Mouse (Mus musculus): ENCODE results near the gene Sema4b. TPM values are rescaled to one million over a fixed set of nuclear protein-coding genes. Genes with fewer than 3 reads are reported as not detected.

Gene Sema4b
- total and polyA plus RNA-seq, 3 experiments, result 1.5 to 9.4 (median 6.7) TPM

GRCm38 (mm10) chr7:80183969-80184368, 2.7 kb upstream of the Sema4b start:
- Histone ChIP-seq H3K27ac (ENCODE audit: insufficient read depth, low read depth) (no peak overlapping the region), H3K4me1 (ENCODE audit: control insufficient read depth in 1 of 2, insufficient read depth in 2 of 2) (peaks cover 13 to 60% of the 10 kb centered on the region in 2 experiments), H3K27me3 (replicated peaks) (no peaks in the 10 kb centered on the region), H3K4me2 (ENCODE audit: insufficient read depth, low read depth, poor library complexity, severe bottlenecking) (no peak overlapping the region), H3K79me2 (replicated peaks; ENCODE audit: control insufficient read depth, extremely low read depth, insufficient read depth, poor library complexity, severe bottlenecking) (no peaks in the 10 kb centered on the region), H3K36me3 (replicated peaks in 1 of 2; ENCODE audit: control insufficient read depth in 1 of 2, insufficient read depth in 1 of 2, low read length in 1 of 2) (no peaks in the 10 kb centered on the region), H3K9me3 (replicated peaks; ENCODE audit: low read length) (no peaks in the 10 kb centered on the region), H3K4me3 (replicated peaks in 1 of 3; ENCODE audit: low read depth in 2 of 3, low read length in 2 of 3, poor library complexity in 1 of 3) (no peak overlapping the region), H3K9ac (ENCODE audit: insufficient read depth, low read depth) (no peak overlapping the region)
- DNase-seq (ENCODE audit: extremely low read depth), result no peak
- in situ Hi-C loops (cut with MboI; ENCODE audit: low pct_ligation_motif_present, low pct_unique_long_range_greater_than_20kb, low sequenced_read_pairs) (no loop called here), dilution Hi-C loops (cut with MboI; ENCODE audit: extremely low pct_ligation_motif_present, extremely low pct_unique_long_range_greater_than_20kb, low sequenced_read_pairs) (no loop called here)
- TF ChIP-seq TCF12 (IDR thresholded peaks at IDR 0.05; ENCODE audit: low read depth, low read length) (no peak), ZMIZ1 (IDR thresholded peaks at IDR 0.05; ENCODE audit: low read depth, low read length) (no peak), CTCF (conservative IDR thresholded peaks at IDR 0.05 in 1 of 2, IDR thresholded peaks at IDR 0.05 in 1 of 2; ENCODE audit: low read depth in 2 of 2, low read length in 2 of 2) (no peak), PAX5 (IDR thresholded peaks at IDR 0.05; ENCODE audit: low read length) (no peak), MAZ (IDR thresholded peaks at IDR 0.05; ENCODE audit: low read depth, low read length) (no peak), RCOR1 (conservative IDR thresholded peaks at IDR 0.05; ENCODE audit: low read depth, low read length) (no peak), JUN (IDR thresholded peaks at IDR 0.05; ENCODE audit: insufficient read depth, low read depth, low read length) (no peak), USF2 (conservative IDR thresholded peaks at IDR 0.05; ENCODE audit: low read depth, low read length) (no peak), CHD1 (IDR thresholded peaks at IDR 0.05; ENCODE audit: low read depth, low read length) (no peak), POLR2A (IDR thresholded peaks at IDR 0.05; ENCODE audit: low read depth, low read length) (no peak), GABPA (IDR thresholded peaks at IDR 0.05; ENCODE audit: insufficient replicate concordance, low read depth, low read length) (no peak), JUND (conservative IDR thresholded peaks at IDR 0.05; ENCODE audit: low read depth, low read length) (no peak), HCFC1 (IDR thresholded peaks at IDR 0.05; ENCODE audit: low read depth, low read length) (no peak), RAD21 (IDR thresholded peaks at IDR 0.05; ENCODE audit: low read depth, low read length) (no peak)

DNA sequence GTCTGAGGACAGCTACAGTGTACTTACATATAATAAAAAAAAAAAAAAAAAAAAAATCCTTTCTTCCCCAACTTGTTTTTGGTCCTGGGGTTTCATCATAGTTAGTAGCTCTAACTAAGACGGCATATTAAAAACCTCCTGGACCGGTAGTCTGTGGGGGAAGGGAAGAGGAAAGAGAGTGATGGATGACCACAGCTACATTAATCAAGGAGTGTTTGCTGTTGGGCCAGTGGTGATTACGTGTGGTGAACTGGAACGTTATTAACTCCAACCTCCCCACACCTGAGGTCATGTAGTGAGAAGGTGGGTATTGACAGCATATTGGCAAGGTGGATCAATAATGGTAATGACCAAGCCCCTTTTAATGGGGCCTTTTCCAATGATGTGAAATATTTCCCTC, 2.1 kb upstream of the Sema4b start:
- TF ChIP-seq JUND (conservative IDR thresholded peaks at IDR 0.05; ENCODE audit: low read depth, low read length), result no peak
- TF ChIP-seq POLR2A (IDR thresholded peaks at IDR 0.05; ENCODE audit: low read depth, low read length), result no peak
- peak; percentile 60 for TF ChIP-seq ZNF384 (IDR thresholded peaks at IDR 0.05; ENCODE audit: low read depth, low read length)
- TF ChIP-seq ELF1 (IDR thresholded peaks at IDR 0.05; ENCODE audit: low read depth, low read length), result no peak
- TF ChIP-seq CHD2 (IDR thresholded peaks at IDR 0.05; ENCODE audit: low read length), result no peak
- no peak for TF ChIP-seq SIN3A (IDR thresholded peaks at IDR 0.05; ENCODE audit: low read length)
- H3K27ac ChIP-seq (ENCODE audit: insufficient read depth, low read depth), result no peak overlapping the region
- H3K4me1 ChIP-seq (ENCODE audit: control insufficient read depth in 1 of 2, insufficient read depth in 2 of 2), result peaks cover 16 to 61% of the 10 kb centered on the region in 2 experiments
- DNase-seq (ENCODE audit: extremely low read depth), result no peak
- H3K4me3 ChIP-seq (replicated peaks in 1 of 3; ENCODE audit: low read depth in 2 of 3, low read length in 2 of 3, poor library complexity in 1 of 3), result no peak overlapping the region
- H3K4me2 ChIP-seq (ENCODE audit: insufficient read depth, low read depth, poor library complexity, severe bottlenecking), result no peak overlapping the region
- no peaks in the 10 kb centered on the region for H3K79me2 ChIP-seq (replicated peaks; ENCODE audit: control insufficient read depth, extremely low read depth, insufficient read depth, poor library complexity, severe bottlenecking)
- no peaks in the 10 kb centered on the region for H3K36me3 ChIP-seq (replicated peaks in 1 of 2; ENCODE audit: control insufficient read depth in 1 of 2, insufficient read depth in 1 of 2, low read length in 1 of 2)
- H3K27me3 ChIP-seq (replicated peaks), result no peaks in the 10 kb centered on the region
- in situ Hi-C loops (cut with MboI; ENCODE audit: low pct_ligation_motif_present, low pct_unique_long_range_greater_than_20kb, low sequenced_read_pairs), result no loop called here
- dilution Hi-C loops (cut with MboI; ENCODE audit: extremely low pct_ligation_motif_present, extremely low pct_unique_long_range_greater_than_20kb, low sequenced_read_pairs), result no loop called here
- H3K9me3 ChIP-seq (replicated peaks; ENCODE audit: low read length), result no peaks in the 10 kb centered on the region
- H3K9ac ChIP-seq (ENCODE audit: insufficient read depth, low read depth), result no peak overlapping the region
